Mouse (Mus musculus) forebrain, embryonic 12.5 days (tissue): ENCODE measurements around the gene Ehbp1l1. TPM values are rescaled to one million over a fixed set of nuclear protein-coding genes. Genes with fewer than 3 reads are reported as not detected.

Source experiments
- ATAC-seq: fragments of 200-750 bp; cut with Nextera tagmentation; 2 replicates; pipeline ENCODE4 v1.8.0; 2017; ENCODE audit warnings: moderate TSS enrichment; ENCODE audit not compliant: low FRiP score
- H3K27ac ChIP-seq: fragments of 300-500 bp; sonication (generic); 2 replicates; pipeline ENCODE4 v1.5.1; 2016; ENCODE audit warnings: mild to moderate bottlenecking
- H3K27me3 ChIP-seq: fragments of 300-500 bp; sonication (generic); 2 replicates; pipeline ENCODE4 v1.6.1; 2016; ENCODE audit warnings: mild to moderate bottlenecking
- H3K36me3 ChIP-seq: fragments of 300-500 bp; sonication (generic); replicated peaks from 2 replicates; pipeline ENCODE4 v1.6.1; 2016; ENCODE audit warnings: mild to moderate bottlenecking
- H3K4me1 ChIP-seq: fragments of 300-500 bp; sonication (generic); 2 replicates; pipeline ENCODE4 v1.6.1; 2016
- H3K4me2 ChIP-seq: fragments of 300-500 bp; sonication (generic); 2 replicates; pipeline ENCODE4 v1.6.1; 2016; ENCODE audit warnings: mild to moderate bottlenecking, moderate library complexity
- H3K4me3 ChIP-seq: fragments of 300-500 bp; sonication (generic); replicated peaks from 2 replicates; pipeline ENCODE4 v1.5.1; 2016; ENCODE audit warnings: mild to moderate bottlenecking
- H3K9ac ChIP-seq: fragments of 300-500 bp; sonication (generic); 2 replicates; pipeline ENCODE4 v1.6.1; 2016; ENCODE audit warnings: mild to moderate bottlenecking
- H3K9me3 ChIP-seq: fragments of 300-500 bp; sonication (generic); 2 replicates; pipeline ENCODE4 v1.6.1; 2016
- WGBS: fragments of 180-500 bp; shearing (Covaris S2); methylation state at CpG from one replicate; pipeline ENCODE4 v1.1.7; 2016; 5-methylcytosine and 5-hydroxymethylcytosine counted together
- polyA plus RNA-seq: library from polyadenylated mRNA; unstranded; fragments of >200 nt; fragmentation: Nextera tagmentation; extraction: Ambion mirVana; gene quantifications from 2 replicates; pipeline ENCODE4 v1.2.1, GENCODE M21; 2016

Gene Ehbp1l1
- polyA plus RNA-seq, 1 experiment from 2014 or later: 6.7 TPM

DNA sequence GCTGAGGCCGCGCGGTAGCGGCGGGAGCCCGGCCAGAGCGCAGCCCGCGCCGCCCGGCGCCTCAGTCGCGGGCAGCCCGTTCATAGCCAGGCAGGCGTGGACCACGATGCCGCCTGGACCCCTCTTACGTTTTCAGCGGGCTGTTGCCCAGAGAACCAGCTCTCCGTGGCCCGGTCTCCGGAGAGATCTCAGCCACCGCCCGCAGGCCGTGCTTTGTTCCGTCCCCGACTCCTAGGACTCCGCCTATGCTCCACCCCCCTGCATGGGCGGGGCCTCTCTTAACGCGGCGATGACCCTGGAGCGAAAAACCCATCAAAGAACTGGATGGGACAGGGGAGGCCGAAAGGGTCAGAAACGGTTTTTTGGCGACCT is 3.3 kb upstream of the Ehbp1l1 start, which contains the start of gene Fam89b:
Fam89b (minus strand) TSS at position 210 of the 372 bp plus-strand sequence.
- H3K4me1 ChIP-seq: peaks cover 64% of the 10 kb centered on the region
- no peaks in the 10 kb centered on the region for H3K9me3 ChIP-seq
- H3K4me2 ChIP-seq: peak within 1 kb of the TSS; percentile 98
- peak within 1 kb of the TSS; percentile 95 for H3K27ac ChIP-seq
- H3K9ac ChIP-seq: peak within 1 kb of the TSS; percentile 97
- WGBS: under 1% methylated on average over 35 of the region's 37 CpGs
- H3K4me3 ChIP-seq: peak within 1 kb of the TSS; percentile 87
- H3K27me3 ChIP-seq: peaks cover 4% of the 10 kb centered on the region; the same call in 1 of the 2 replicates
- ATAC-seq: peak; percentile 82
- peaks cover 15% of the 10 kb centered on the region for H3K36me3 ChIP-seq

DNA sequence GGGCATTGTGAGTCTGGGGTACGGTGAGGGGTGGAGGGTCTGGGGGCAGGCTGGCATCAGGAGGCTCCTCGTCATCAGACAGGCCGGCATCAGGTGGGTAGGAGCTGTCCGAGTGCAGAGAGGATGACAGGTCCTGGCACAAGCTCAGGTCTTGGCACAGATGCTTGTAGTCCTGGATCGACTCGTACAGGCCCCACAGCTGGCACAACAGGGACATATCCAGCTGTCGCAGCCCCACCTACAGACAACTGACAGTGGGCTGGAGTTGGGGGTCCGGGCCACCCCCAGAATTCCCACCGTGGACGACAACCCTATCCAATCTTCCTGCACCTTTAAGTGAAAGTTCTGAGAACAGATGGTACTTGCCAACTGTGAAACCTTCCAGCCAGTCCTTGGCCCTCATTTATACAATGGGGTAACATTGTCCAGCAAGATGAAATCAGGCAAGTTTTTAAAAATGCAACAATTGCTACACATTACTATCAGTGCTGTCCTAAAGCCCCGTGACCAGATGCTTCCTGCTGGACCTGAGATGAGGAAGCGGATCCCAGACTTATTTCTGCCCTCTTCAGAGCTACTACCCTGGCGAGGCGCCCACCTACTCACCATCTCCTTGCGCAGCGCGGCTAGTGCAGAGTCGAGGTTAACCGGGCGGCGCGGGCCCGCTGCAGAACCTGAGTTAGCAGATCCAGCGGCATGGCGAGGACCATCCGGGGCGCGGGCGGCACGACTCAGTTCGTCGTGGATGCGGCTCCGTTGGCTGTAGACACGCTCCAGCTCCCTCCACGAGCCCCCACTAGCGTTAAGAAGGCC is 2.7 kb upstream of the Ehbp1l1 start:
- Histone ChIP-seq H3K4me2 (peak overlapping the region; percentile 98), H3K4me1 (peaks cover 64% of the 10 kb centered on the region), H3K27ac (peak overlapping the region; percentile 95), H3K9ac (peak overlapping the region; percentile 97), H3K27me3 (peaks cover 4% of the 10 kb centered on the region; the same call in 1 of the 2 replicates), H3K4me3 (peak overlapping the region; percentile 87), H3K9me3 (no peaks in the 10 kb centered on the region), H3K36me3 (peaks cover 21% of the 10 kb centered on the region)
- 11% methylated on average over 37 of the region's 37 CpGs for WGBS
- ATAC-seq: peak; percentile 33

DNA sequence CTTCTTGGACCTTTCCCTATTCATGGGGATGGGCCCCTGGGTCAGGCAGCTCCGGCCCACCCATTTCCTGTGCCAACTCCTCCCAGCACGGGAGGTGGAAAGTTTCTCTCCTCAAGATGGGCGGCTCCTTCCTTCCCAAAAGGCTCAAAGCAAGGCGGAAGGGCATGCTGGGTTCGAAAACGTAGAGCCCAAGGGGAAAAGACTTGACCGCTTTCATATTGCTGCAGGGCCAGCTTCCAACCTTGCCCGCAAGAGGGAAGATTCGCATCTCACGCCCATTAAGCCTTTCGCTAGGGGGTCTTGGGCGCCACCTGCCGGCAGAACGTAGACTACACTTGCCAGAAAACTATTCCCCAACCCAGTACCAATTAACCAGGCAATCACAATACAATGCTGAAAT is 1.6 kb upstream of the Ehbp1l1 start:
- peak; percentile 7; the same call in 1 of the 2 replicates for ATAC-seq
- WGBS: 6% methylated on average over 14 of the region's 14 CpGs
- peak overlapping the region; percentile 98 for H3K4me2 ChIP-seq
- H3K4me3 ChIP-seq: peak overlapping the region; percentile 87
- peak overlapping the region; percentile 97 for H3K9ac ChIP-seq
- peaks cover 4% of the 10 kb centered on the region; the same call in 1 of the 2 replicates for H3K27me3 ChIP-seq
- H3K36me3 ChIP-seq: peaks cover 30% of the 10 kb centered on the region
- H3K27ac ChIP-seq: peak overlapping the region; percentile 95; the same call in 1 of the 2 replicates
- H3K4me1 ChIP-seq: peaks cover 64% of the 10 kb centered on the region
- H3K9me3 ChIP-seq: no peaks in the 10 kb centered on the region

DNA sequence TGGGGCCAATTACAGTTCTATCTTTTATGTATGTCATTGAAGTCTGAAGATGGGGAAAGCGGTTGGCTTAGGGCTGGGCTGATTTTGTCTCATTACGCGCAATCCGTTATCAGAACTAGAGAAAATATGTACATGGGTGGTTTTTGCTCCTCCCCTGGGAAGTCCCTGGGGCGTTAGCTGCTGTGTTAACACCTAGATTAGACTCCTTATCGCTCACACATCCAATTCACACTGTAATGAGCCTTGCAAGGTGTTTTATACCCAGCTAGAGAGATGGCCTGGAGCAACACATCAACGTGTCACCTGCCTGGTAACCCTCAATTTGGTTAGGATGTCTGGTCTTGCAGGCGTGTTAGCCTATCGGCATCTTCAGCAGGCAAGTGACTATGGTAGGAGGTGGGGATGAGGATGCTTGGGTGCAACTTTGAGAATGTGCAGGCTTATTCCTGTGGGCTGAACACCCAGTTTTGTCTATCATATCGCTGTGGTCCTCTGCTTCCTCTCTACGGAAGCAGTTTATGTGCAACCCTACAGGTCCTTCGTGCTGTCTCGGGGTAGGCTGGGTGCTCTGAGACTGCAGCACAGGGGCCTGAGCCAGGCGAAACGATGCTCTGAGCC is 953 bp upstream of the Ehbp1l1 start:
- peak overlapping the region; percentile 98 for H3K4me2 ChIP-seq
- H3K4me3 ChIP-seq: peak overlapping the region; percentile 87
- H3K36me3 ChIP-seq: peaks cover 37% of the 10 kb centered on the region
- H3K9ac ChIP-seq: peak overlapping the region; percentile 97
- H3K9me3 ChIP-seq: no peaks in the 10 kb centered on the region
- H3K4me1 ChIP-seq: peaks cover 63% of the 10 kb centered on the region
- ATAC-seq: no peak
- 84% methylated on average over 15 of the region's 15 CpGs for WGBS
- no peak overlapping the region; the same call in 1 of the 2 replicates for H3K27ac ChIP-seq
- H3K27me3 ChIP-seq: peaks cover 4% of the 10 kb centered on the region; the same call in 1 of the 2 replicates

DNA sequence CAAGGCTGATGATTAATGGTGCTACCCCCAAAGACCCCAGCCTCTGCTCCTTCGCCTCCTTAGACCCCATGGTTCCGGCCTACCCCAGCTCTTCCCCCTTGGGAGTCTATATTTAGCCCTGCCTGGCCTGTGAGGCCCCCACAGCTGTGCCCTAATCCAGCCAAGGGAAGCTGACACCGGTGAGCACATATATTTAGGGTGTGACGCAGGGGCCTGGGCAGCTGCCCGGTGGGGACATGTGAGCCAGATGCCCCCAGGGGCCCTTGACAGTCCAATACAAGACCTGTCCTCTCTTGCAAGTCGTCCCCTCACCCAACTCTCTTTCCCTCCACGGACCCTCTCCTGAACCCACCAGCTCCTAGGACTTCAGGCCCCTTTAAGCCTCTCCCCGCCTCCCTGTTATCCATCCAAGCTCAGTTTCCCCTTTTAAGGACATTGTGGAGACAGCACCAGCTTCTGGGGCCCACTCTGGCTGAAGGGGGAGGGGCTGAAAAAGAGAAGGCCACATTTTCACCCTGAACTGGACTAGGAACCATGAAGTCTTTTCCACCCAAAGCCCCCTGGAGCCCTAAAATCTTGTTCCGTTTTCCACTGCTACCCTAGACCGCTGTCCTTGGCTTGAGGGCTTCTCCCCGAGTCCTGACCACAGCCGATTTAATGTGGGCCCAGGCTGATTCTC is 949 bp downstream of the Ehbp1l1 start:
- Histone ChIP-seq H3K4me2 (peak overlapping the region; percentile 98), H3K27me3 (peaks cover 4% of the 10 kb centered on the region; the same call in 1 of the 2 replicates), H3K4me3 (peak overlapping the region; percentile 37; the same call in 1 of the 2 replicates), H3K36me3 (peaks cover 56% of the 10 kb centered on the region), H3K9me3 (no peaks in the 10 kb centered on the region), H3K9ac (no peak overlapping the region), H3K27ac (0 out of 2 replicates have a peak overlapping the region, but pooled peaks have one; percentile 9), H3K4me1 (peaks cover 49% of the 10 kb centered on the region)
- 84% methylated on average over 12 of the region's 12 CpGs for WGBS
- ATAC-seq: no peak

DNA sequence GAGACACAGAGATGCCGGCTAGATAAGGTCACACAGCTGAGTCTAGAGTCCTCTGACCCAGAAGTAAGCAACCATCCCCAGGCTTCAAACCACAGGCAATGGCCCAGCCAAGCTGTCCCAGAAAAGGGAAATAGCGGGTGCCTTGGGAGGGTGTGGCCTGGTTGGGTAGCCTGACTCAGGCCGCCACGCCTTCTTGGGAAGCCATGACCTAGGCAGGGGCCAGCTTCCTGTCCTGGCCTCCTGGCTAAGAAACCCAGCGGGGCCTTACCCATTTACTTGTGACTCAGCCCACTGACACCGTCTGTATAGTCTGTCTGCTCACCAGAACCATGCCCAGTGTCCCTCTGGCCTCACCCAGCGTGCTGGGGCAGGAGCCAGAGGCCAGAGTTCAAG is 1.6 kb downstream of the Ehbp1l1 start:
- H3K27ac ChIP-seq: no peak overlapping the region
- H3K4me1 ChIP-seq: peaks cover 43% of the 10 kb centered on the region
- no peak overlapping the region for H3K9ac ChIP-seq
- H3K9me3 ChIP-seq: no peaks in the 10 kb centered on the region
- peaks cover 62% of the 10 kb centered on the region for H3K36me3 ChIP-seq
- no peak for ATAC-seq
- no peak overlapping the region for H3K4me2 ChIP-seq
- 80% methylated on average over 7 of the region's 7 CpGs for WGBS
- peaks cover 4% of the 10 kb centered on the region; the same call in 1 of the 2 replicates for H3K27me3 ChIP-seq
- H3K4me3 ChIP-seq: 0 out of 2 replicates have a peak overlapping the region, but pooled peaks have one; percentile 5

DNA sequence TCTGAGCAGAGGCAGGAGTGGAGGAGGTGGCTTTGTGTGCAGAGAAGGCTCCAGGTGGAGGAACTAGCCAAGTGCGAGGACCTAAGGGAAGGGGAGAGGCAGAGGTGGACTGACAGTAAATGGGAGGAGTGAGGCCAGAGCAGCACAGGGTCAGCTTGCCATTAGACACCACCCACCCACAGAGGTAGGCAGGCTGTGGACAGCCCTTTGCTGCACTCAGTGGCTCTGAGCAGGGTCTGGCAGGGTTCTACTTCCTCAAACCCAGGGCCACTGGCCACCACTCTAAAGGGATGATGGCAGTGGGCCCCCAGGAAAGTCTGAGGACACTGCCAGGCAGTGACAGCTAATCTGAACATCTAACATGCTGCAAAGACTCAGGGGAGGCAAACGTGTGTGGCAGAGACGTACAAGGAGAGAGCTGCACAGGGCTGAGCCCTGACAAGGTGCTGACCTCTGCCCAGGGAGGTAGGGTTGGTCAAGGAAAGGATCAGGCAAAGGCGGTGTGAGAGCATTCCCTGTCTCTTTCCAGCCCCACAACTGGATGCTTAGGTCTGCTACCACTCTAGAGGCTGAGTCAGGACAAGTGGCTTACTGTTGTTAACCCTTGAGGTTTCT is 2.1 kb downstream of the Ehbp1l1 start:
- peaks cover 43% of the 10 kb centered on the region for H3K4me1 ChIP-seq
- no peaks in the 10 kb centered on the region for H3K9me3 ChIP-seq
- no peak overlapping the region for H3K4me2 ChIP-seq
- no peak overlapping the region; the same call in 1 of the 2 replicates for H3K27ac ChIP-seq
- peaks cover 67% of the 10 kb centered on the region for H3K36me3 ChIP-seq
- 0 out of 2 replicates have a peak overlapping the region, but pooled peaks have one; percentile 5 for H3K4me3 ChIP-seq
- no peak for ATAC-seq
- no peak overlapping the region for H3K9ac ChIP-seq
- peaks cover 4% of the 10 kb centered on the region; the same call in 1 of the 2 replicates for H3K27me3 ChIP-seq
- 74% methylated on average over 4 of the region's 4 CpGs for WGBS

DNA sequence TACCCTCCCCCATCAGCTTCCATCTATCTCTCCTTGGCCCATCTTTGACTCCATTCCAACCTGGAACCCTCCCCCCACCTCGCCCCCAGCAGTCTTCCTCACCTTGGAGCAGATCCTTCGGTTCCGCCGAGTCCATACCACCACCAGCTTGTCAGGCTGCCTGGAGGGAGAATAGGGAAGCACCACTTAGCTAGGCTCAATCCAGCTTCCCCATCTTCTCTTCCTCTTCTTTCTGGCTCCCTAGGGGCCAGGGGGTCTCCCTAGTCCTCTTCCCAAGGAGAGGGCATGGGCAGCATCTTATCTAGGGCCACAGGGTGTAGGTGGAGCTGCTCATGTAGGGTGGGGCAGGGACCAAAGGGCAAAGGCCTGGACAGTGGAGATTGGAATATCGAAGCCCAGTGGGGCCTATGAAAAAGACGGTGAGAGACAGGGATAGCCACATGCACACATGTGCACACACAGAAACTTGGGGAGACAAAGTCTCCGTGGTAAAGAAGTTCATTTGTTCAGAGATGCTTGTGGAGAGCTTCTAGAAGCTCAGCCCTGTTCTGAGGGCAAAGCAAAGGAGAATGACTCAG is 3.2 kb downstream of the Ehbp1l1 start:
- Histone ChIP-seq H3K9me3 (no peaks in the 10 kb centered on the region), H3K27me3 (peaks cover 4% of the 10 kb centered on the region; the same call in 1 of the 2 replicates), H3K4me2 (no peak overlapping the region), H3K9ac (no peak overlapping the region), H3K4me1 (peaks cover 34% of the 10 kb centered on the region), H3K4me3 (no peak overlapping the region), H3K27ac (no peak overlapping the region), H3K36me3 (peaks cover 73% of the 10 kb centered on the region)
- no peak for ATAC-seq
- 93% methylated on average over 7 of the region's 7 CpGs for WGBS

DNA sequence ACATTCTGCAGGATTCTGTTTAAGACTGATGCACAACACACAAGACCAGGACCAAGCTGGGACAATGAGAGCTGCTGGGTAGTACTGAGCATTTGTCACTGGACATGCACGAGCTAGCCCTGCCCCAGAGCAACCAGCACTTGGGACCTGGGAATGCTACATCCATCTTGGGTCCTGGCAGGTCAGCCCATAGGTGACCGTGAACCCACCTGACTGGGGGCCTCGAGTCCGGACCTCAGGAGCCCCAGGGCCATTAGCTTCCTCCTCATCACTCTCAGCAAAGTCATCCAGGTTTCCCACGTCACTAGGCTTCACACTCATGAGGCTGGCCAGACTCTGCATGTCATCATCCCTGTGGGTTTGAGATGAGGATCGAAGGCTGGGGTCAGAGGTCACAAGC is 4.9 kb downstream of the Ehbp1l1 start:
- ATAC-seq: no peak
- 91% methylated on average over 6 of the region's 6 CpGs for WGBS
- Histone ChIP-seq H3K4me3 (no peak overlapping the region), H3K36me3 (peaks cover 85% of the 10 kb centered on the region), H3K9ac (no peak overlapping the region), H3K9me3 (no peaks in the 10 kb centered on the region), H3K4me2 (no peak overlapping the region), H3K27ac (no peak overlapping the region), H3K4me1 (peaks cover 31% of the 10 kb centered on the region), H3K27me3 (0 out of 2 replicates have a peak, but pooled peaks cover under 1% of the 10 kb centered on the region)

DNA sequence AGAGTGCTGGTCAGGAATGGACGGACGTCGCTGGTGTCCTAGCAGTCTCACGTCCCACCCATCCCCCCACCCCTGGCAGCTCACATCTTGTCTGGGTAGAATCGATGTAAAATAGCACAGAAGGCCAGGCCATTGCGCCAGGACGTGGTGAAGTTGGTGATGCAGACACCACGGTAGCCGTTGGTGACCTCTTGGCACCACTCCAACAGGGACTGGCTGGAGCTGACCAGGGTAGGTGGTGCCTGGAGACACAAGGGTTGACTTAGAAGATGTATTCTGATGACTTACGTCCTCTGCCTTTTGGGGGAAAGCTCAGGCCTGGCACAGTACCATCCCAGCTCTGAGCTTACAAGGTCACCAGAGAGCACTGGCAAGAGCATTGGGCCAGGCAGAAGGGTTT is 9.2 kb downstream of the Ehbp1l1 start:
- no peak overlapping the region for H3K4me3 ChIP-seq
- 65% methylated on average over 10 of the region's 10 CpGs for WGBS
- H3K9me3 ChIP-seq: no peaks in the 10 kb centered on the region
- 0 out of 2 replicates have a peak overlapping the region, but pooled peaks have one; percentile 26 for H3K27ac ChIP-seq
- peaks cover 74% of the 10 kb centered on the region for H3K36me3 ChIP-seq
- H3K9ac ChIP-seq: no peak overlapping the region
- H3K27me3 ChIP-seq: 0 out of 2 replicates have a peak, but pooled peaks cover 6% of the 10 kb centered on the region
- H3K4me2 ChIP-seq: no peak overlapping the region
- peaks cover 26% of the 10 kb centered on the region for H3K4me1 ChIP-seq
- ATAC-seq: 0 out of 2 replicates have a peak, but pooled peaks have one; percentile 22
